Mouse (Mus musculus): ENCODE data around the gene Rab40c. TPM values are rescaled to one million over a fixed set of nuclear protein-coding genes. Genes with fewer than 3 reads are reported as not detected.

The Rab40c gene
- total and polyA plus RNA-seq, 3 experiments, result 3.7 to 23.2 TPM; not detected in 1

DNA sequence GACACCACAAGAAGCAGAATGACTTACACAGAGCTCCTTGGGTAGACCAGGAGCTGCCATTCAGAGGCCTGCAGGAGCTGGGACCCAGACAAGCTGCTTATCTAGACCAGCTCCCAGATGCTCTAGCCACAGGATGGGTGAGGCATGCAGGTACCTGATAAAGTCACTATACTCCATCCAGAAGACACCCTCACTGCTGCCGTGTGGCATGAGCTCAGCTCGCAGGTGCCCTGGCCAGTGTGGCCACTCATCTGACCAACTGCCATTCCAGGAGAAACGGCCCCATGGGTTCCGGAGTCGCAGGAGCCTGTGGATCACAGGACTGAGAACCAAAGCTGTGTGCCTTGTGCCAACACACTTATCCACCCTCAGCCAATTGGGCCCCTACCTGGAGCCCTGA lies 42.0 kb upstream of the Rab40c start:
- Histone ChIP-seq H3K36me3 (ENCODE audit: control insufficient read depth in 1 of 2, insufficient read depth in 2 of 2, low read length in 2 of 2) (peaks cover 0 to 13% of the 10 kb centered on the region in 2 experiments; a peak in 3 of 4 replicates), H3K79me2 (ENCODE audit: control insufficient read depth, insufficient read depth, low read length, poor library complexity) (no peaks in the 10 kb centered on the region), H3K27me3 (ENCODE audit: control insufficient read depth in 1 of 2, insufficient read depth in 2 of 2, low read length in 2 of 2) (no peaks in the 10 kb centered on the region), H3K9ac (ENCODE audit: control insufficient read depth, low read depth, low read length, poor library complexity, severe bottlenecking) (no peak overlapping the region), H3K4me3 (ENCODE audit: control insufficient read depth in 1 of 2, insufficient read depth in 1 of 2, low read depth in 2 of 2, low read length in 2 of 2) (no peak overlapping the region), H3K4me1 (ENCODE audit: control insufficient read depth in 1 of 2, insufficient read depth in 2 of 2, low read length in 2 of 2) (peaks cover 5 to 20% of the 10 kb centered on the region in 2 experiments; a peak in 3 of 4 replicates), H3K27ac (ENCODE audit: control insufficient read depth, low read depth, low read length) (peak overlapping the region; percentile 51), H3K9me3 (replicated peaks; ENCODE audit: insufficient read depth, low read length) (no peaks in the 10 kb centered on the region)
- TF ChIP-seq MXI1 (IDR thresholded peaks at IDR 0.05; ENCODE audit: low read depth, low read length) (no peak), ZNF384 (IDR thresholded peaks at IDR 0.05; ENCODE audit: low read depth, low read length) (no peak), HCFC1 (IDR thresholded peaks at IDR 0.05; ENCODE audit: low read depth, low read length) (no peak), EP300 (IDR thresholded peaks at IDR 0.05; ENCODE audit: low read depth in 1 of 2, low read length in 2 of 2) (peak; percentile 89 to 91), ETS1 (IDR thresholded peaks at IDR 0.05; ENCODE audit: low read depth, low read length) (peak; percentile 82), GATA1 (IDR thresholded peaks at IDR 0.05; ENCODE audit: low read depth, low read length) (peak; percentile 94), MYC (IDR thresholded peaks at IDR 0.05; ENCODE audit: low read depth, low read length) (no peak), MAX (IDR thresholded peaks at IDR 0.05; ENCODE audit: low read length) (no peak), ZKSCAN1 (IDR thresholded peaks at IDR 0.05; ENCODE audit: low read depth, low read length) (no peak), GABPA (IDR thresholded peaks at IDR 0.05; ENCODE audit: low read depth, low read length) (no peak), RAD21 (IDR thresholded peaks at IDR 0.05; ENCODE audit: low read depth, low read length) (no peak), CHD2 (IDR thresholded peaks at IDR 0.05; ENCODE audit: low read length) (no peak), POLR2AphosphoS5 (IDR thresholded peaks at IDR 0.05; ENCODE audit: borderline replicate concordance, low read depth, low read length) (no peak), MEF2A (IDR thresholded peaks at IDR 0.05; ENCODE audit: extremely low read depth, insufficient replicate concordance, low read depth, low read length, poor library complexity, severe bottlenecking) (no peak), RCOR1 (IDR thresholded peaks at IDR 0.05; ENCODE audit: low read depth, low read length) (peak; percentile 77; the same call in 1 of the 2 replicates), CTCF (IDR thresholded peaks at IDR 0.05 in 2 of 3, conservative IDR thresholded peaks at IDR 0.05 in 1 of 3; ENCODE audit: control insufficient read depth in 1 of 3, insufficient read depth in 1 of 3, low read depth in 2 of 3, low read length in 3 of 3, poor library complexity in 1 of 3, severe bottlenecking in 1 of 3) (no peak), POLR2A (IDR thresholded peaks at IDR 0.05; ENCODE audit: control insufficient read depth in 1 of 2, insufficient read depth in 1 of 2, low read depth in 1 of 2, low read length in 2 of 2, poor library complexity in 1 of 2) (no peak), MYB (IDR thresholded peaks at IDR 0.05; ENCODE audit: low read depth, low read length) (no peak), POLR2AphosphoS2 (IDR thresholded peaks at IDR 0.05; ENCODE audit: low read length) (no peak), TCF12 (IDR thresholded peaks at IDR 0.05; ENCODE audit: low read depth, low read length) (peak; percentile 96), TBP (IDR thresholded peaks at IDR 0.05; ENCODE audit: low read depth, low read length) (peak; percentile 38; the same call in 1 of the 2 replicates), TAL1 (IDR thresholded peaks at IDR 0.05; ENCODE audit: low read length) (peak; percentile 98), UBTF (IDR thresholded peaks at IDR 0.05; ENCODE audit: borderline replicate concordance, insufficient read depth, low read depth, low read length) (no peak), CHD1 (IDR thresholded peaks at IDR 0.05; ENCODE audit: low read depth, low read length) (no peak), JUND (IDR thresholded peaks at IDR 0.05; ENCODE audit: low read depth, low read length) (no peak), NRF1 (IDR thresholded peaks at IDR 0.05; ENCODE audit: insufficient read depth, low read depth, low read length, poor library complexity, severe bottlenecking) (no peak)
- peak; percentile 89 for DNase-seq (ENCODE audit: low read depth, low spot score)

Data from MEL (cell line).